In the genomic region with DNA sequence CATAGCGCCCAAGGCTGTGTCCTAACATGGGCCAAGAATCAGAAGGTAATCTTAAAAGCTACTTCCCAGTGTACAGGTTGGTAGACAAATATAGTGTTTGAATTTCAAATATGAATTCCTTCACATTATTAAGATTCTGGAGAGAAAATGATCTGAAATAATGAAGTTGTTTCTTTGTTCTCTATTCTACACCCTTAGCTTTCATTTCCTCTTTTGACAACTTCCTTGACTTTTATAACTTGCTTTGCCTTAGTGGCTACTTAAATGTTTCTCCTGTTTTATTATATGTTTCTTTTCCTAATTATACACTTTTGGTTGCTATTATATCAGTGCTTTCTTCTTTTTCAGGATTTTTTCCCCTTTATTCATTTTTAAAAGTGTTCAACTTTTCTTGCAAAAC, we compare ENCODE assay signal across 24 mouse cellular contexts.
"Had no signal": no experiment of that assay in that cellular context is flagged by ENCODE, and none has a peak within 500 bp of the region (broad histone marks: within the 10 kb centered on the region; RNA-seq: fewer than 3 reads in every experiment).

No protein-coding gene starts in this region.

- H3K4me3 ChIP-seq: liver, embryonic 15.5 days; lung, embryonic 15.5 days; megakaryocyte, embryonic 14.5 days; midbrain, embryonic 13.5 days; midbrain, embryonic 15.5 days; neural tube, embryonic 13.5 days; neural tube, embryonic 15.5 days; stomach, embryonic 15.5 days had no signal

- H3K36me3 ChIP-seq: liver, embryonic 15.5 days; lung, embryonic 15.5 days; midbrain, embryonic 13.5 days; midbrain, embryonic 15.5 days; neural tube, embryonic 13.5 days; neural tube, embryonic 15.5 days; stomach, embryonic 15.5 days had no signal

- H3K9me3 ChIP-seq: liver, embryonic 15.5 days; lung, embryonic 15.5 days; megakaryocyte, embryonic 14.5 days; midbrain, embryonic 13.5 days; midbrain, embryonic 15.5 days; neural tube, embryonic 13.5 days; neural tube, embryonic 15.5 days; stomach, embryonic 15.5 days had no signal

- H3K27me3 ChIP-seq: liver, embryonic 15.5 days; lung, embryonic 15.5 days; megakaryocyte, embryonic 14.5 days; midbrain, embryonic 13.5 days; midbrain, embryonic 15.5 days; neural tube, embryonic 13.5 days; neural tube, embryonic 15.5 days; stomach, embryonic 15.5 days had no signal

- H3K4me2 ChIP-seq: liver, embryonic 15.5 days; lung, embryonic 15.5 days; midbrain, embryonic 11.5 days; midbrain, embryonic 13.5 days; midbrain, embryonic 15.5 days; neural tube, embryonic 13.5 days; neural tube, embryonic 15.5 days; stomach, embryonic 15.5 days had no signal

- ATAC-seq: liver, postnatal 0 days; lung, postnatal 0 days; midbrain, embryonic 13.5 days; midbrain, embryonic 15.5 days had no signal

- DNase-seq: liver, postnatal 0 days; lung, adult 2 months; lung, postnatal 14 days; lung, postnatal 36 days; retina, postnatal 1 day; right cerebral cortex, adult 18-20 months; right cerebral cortex, postnatal 25 days; right cerebral cortex, postnatal 4 days; spleen, adult 18-20 months; thymus, adult 2 months; thymus, postnatal 25 days; thymus, postnatal 4 days had no signal

- H3K4me1 ChIP-seq: liver, embryonic 15.5 days; lung, embryonic 15.5 days; megakaryocyte, embryonic 14.5 days; midbrain, embryonic 13.5 days; midbrain, embryonic 15.5 days; neural tube, embryonic 13.5 days; neural tube, embryonic 15.5 days; stomach, embryonic 15.5 days had no signal

- H3K9ac ChIP-seq: liver, embryonic 15.5 days; liver, postnatal 0 days; lung, embryonic 15.5 days; midbrain, embryonic 13.5 days; midbrain, embryonic 15.5 days; neural tube, embryonic 13.5 days; neural tube, embryonic 15.5 days; stomach, embryonic 15.5 days had no signal

- H3K27ac ChIP-seq: liver, embryonic 15.5 days; lung, embryonic 15.5 days; macrophage; midbrain, embryonic 13.5 days; midbrain, embryonic 15.5 days; neural tube, embryonic 13.5 days; neural tube, embryonic 15.5 days; stomach, embryonic 15.5 days; stomach, postnatal 0 days had no signal
